Mouse (Mus musculus) stomach, embryonic 14.5 days (tissue): ENCODE results near the gene 1700001J03Rik. TPM values are rescaled to one million over a fixed set of nuclear protein-coding genes. Genes with fewer than 3 reads are reported as not detected.
"Not testable (repeated sequence)": the region's sequence is repeated elsewhere in the genome, so short reads cannot be mapped to it uniquely, and the experiment has no call there.

ENCODE experiments used
- ATAC-seq: fragments of 200-750 bp; cut with Nextera tagmentation; 2 replicates; pipeline ENCODE4 v1.8.0; 2017; ENCODE audit warnings: low read depth, moderate TSS enrichment; ENCODE audit not compliant: insufficient number of reproducible peaks, insufficient read depth, low FRiP score
- H3K27ac ChIP-seq: fragments of 300-500 bp; sonication (generic); 2 replicates; pipeline ENCODE4 v1.5.1; 2014; ENCODE audit warnings: mild to moderate bottlenecking, low read length, moderate library complexity, mixed read lengths
- H3K27me3 ChIP-seq: fragments of 300-500 bp; sonication (generic); 2 replicates; pipeline ENCODE4 v1.6.1; 2014; ENCODE audit warnings: low read length, control low read depth, mixed read lengths; ENCODE audit not compliant: control insufficient read depth, insufficient read depth
- H3K36me3 ChIP-seq: fragments of 300-500 bp; sonication (generic); 2 replicates; pipeline ENCODE4 v1.6.1; 2014; ENCODE audit warnings: mild to moderate bottlenecking, control low read depth, low read length, moderate library complexity, mixed read lengths; ENCODE audit not compliant: control insufficient read depth, insufficient read depth
- H3K4me1 ChIP-seq: fragments of 300-500 bp; sonication (generic); 2 replicates; pipeline ENCODE4 v1.6.1; 2014; ENCODE audit warnings: low read length, control low read depth, mixed read lengths; ENCODE audit not compliant: control insufficient read depth, insufficient read depth
- H3K4me2 ChIP-seq: fragments of 300-500 bp; sonication (generic); replicated peaks from 2 replicates; pipeline ENCODE4 v1.6.1; 2014; ENCODE audit warnings: low read depth, low read length, control low read depth
- H3K4me3 ChIP-seq: fragments of 300-500 bp; sonication (generic); 2 replicates; pipeline ENCODE4 v1.5.1; 2014; ENCODE audit warnings: low read depth, low read length, control low read depth
- H3K9ac ChIP-seq: fragments of 300-500 bp; sonication (generic); replicated peaks from 2 replicates; pipeline ENCODE4 v1.6.1; 2014; ENCODE audit warnings: low read depth, mild to moderate bottlenecking, control low read depth, low read length, moderate library complexity, mixed read lengths
- H3K9me3 ChIP-seq: fragments of 300-500 bp; sonication (generic); 2 replicates; pipeline ENCODE4 v1.6.1; 2016; ENCODE audit warnings: low read depth, low read length, control low read depth; ENCODE audit not compliant: control insufficient read depth
- WGBS: fragments of 180-500 bp; shearing (Covaris S2); extraction: QIAGEN DNeasy Blood & Tissue Kit; methylation state at CpG from one replicate; pipeline ENCODE4 v1.1.7; 2014; 5-methylcytosine and 5-hydroxymethylcytosine counted together
- polyA plus RNA-seq: library from polyadenylated mRNA; unstranded; fragments of >200 nt; fragmentation: Nextera tagmentation; extraction: Ambion mirVana; gene quantifications from 2 replicates; pipeline ENCODE4 v1.2.1, GENCODE M21; 2014

Gene 1700001J03Rik
- polyA plus RNA-seq, 1 experiment from 2014 or later: not detected

DNA sequence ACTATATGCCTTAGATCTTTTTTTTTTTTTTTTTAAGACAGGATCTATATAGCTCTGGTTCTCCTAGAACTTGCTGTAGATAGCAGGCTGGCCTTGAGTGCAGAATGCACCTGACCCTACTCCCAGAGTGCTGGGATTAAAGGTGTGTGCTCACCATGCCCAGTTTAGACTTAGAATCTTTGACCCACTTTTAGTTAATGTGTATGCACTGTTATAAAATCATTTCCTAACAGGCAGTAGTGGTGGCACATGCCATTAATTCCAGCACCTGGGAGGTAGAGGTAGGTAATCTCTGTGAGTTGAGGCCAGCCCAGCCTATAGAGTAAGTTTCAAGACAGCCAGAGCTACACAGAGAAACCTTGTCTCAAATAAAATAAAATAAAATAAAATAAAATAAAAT lies 14.0 kb upstream of the 1700001J03Rik start:
- Histone ChIP-seq H3K27me3 (no peaks in the 10 kb centered on the region), H3K9me3 (no peaks in the 10 kb centered on the region), H3K9ac (no peak overlapping the region), H3K27ac (no peak overlapping the region), H3K4me3 (no peak overlapping the region), H3K4me2 (no peak overlapping the region), H3K36me3 (peaks cover 9% of the 10 kb centered on the region), H3K4me1 (no peaks in the 10 kb centered on the region)
- no peak for ATAC-seq

DNA sequence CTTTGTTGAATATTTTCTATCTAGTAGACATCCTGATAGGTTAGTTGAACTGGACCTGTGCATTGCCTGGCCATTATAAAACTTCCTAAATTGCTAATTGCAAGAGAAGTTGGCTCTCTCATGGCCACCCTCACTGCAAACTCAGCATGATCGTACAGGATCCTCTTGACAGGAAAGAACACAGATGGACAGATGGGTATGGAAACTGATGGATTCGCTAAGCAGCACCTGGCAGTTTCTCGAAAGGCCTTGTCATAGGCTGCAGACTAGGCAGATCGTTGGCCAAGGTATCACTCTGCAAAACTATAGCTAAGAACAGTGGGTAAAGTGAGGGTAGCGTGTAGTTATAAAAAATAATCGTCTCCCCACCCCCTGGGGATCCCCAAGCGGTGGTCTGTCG lies 8.3 kb upstream of the 1700001J03Rik start:
- Histone ChIP-seq H3K27ac (no peak overlapping the region), H3K4me2 (no peak overlapping the region), H3K4me1 (no peaks in the 10 kb centered on the region), H3K4me3 (no peak overlapping the region), H3K9me3 (no peaks in the 10 kb centered on the region), H3K36me3 (no peaks in the 10 kb centered on the region), H3K27me3 (no peaks in the 10 kb centered on the region), H3K9ac (no peak overlapping the region)
- no peak for ATAC-seq
- 88% methylated on average over 8 of the region's 8 CpGs for WGBS

DNA sequence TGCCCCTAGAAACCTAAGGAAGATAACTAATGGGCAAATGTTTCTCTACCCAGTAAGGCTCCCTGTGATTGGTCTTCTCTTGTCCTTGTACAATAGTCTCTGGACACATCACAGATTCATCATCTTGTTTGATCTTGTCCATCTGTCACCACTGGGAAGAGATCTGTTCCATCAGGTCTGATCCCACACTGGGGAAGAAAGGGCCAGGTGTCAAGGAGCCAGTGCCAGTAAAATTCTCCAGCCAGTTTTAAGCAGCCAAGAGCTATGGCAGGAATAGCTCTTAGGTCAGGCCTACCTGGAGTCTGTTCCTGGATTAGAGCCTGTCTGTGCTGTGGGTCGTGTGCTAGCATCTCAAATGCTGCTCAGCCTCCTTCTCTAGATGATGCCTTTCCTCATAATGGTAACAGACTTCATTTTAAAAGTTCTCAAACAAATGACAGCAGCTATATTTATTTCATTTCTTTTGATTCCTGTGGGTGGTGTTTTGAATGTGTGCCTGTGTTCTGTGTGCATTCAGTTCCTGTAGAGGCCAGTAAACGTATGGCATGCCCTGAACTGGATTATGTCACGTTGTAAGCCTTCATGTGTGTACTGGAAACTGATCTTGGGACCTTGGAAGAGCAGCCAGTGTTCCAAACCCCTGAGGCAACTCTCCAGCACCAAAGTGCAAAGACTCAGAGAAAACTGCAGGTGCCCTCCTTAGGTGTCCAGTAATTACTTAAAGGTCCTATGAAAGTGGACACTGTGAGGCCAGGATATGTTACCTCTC lies 5.6 kb upstream of the 1700001J03Rik start:
- Histone ChIP-seq H3K27ac (no peak overlapping the region), H3K9ac (no peak overlapping the region), H3K36me3 (no peaks in the 10 kb centered on the region), H3K27me3 (no peaks in the 10 kb centered on the region), H3K4me3 (no peak overlapping the region), H3K4me2 (no peak overlapping the region), H3K9me3 (no peaks in the 10 kb centered on the region), H3K4me1 (no peaks in the 10 kb centered on the region)
- no peak for ATAC-seq
- 46% methylated on average over 3 of the region's 3 CpGs for WGBS

DNA sequence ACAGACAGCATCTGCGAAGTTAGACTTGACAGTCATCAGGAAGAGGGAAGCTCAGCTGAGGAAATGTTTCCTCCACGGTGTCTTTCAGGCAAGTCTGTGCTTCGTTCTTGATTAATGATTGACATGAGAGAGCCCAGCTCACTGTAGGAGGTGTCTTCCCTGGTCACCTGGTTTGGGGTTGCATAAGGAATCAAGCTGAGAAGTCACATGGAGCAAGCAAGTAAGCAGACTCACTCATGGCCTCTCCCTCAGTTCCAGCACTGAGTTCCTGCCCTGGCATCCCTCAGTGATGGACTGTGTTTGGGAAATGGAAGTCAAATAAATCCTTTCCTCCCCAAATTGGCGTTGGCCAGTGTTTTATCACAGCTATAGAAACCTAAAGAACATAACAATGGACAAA lies 5.0 kb upstream of the 1700001J03Rik start:
- ATAC-seq: no peak
- 62% methylated on average over 4 of the region's 4 CpGs for WGBS
- Histone ChIP-seq H3K4me2 (no peak overlapping the region), H3K27ac (no peak overlapping the region), H3K4me3 (no peak overlapping the region), H3K36me3 (no peaks in the 10 kb centered on the region), H3K4me1 (no peaks in the 10 kb centered on the region), H3K9me3 (no peaks in the 10 kb centered on the region), H3K27me3 (no peaks in the 10 kb centered on the region), H3K9ac (no peak overlapping the region)

DNA sequence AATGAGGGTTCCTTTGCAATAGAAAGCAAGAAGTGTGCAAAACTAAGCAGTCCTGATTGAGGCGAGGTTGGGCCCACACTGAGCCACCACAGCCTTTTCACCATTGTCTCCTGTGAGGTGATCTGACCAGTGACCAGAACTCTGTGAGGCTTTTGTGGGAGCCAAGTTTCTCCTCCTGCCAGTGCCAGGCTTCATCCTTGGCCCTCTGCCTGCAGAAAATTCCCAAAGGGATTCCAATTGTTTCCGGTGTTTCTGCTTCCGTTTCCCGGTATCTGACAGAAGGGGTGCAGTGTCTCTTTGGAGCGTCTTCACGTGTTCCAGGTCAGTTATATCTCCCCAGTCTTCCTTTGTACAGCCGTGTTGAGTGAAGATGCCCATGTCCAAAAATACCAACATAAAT lies 3.6 kb upstream of the 1700001J03Rik start:
- Histone ChIP-seq H3K4me2 (no peak overlapping the region), H3K9me3 (no peaks in the 10 kb centered on the region), H3K4me3 (no peak overlapping the region), H3K27me3 (no peaks in the 10 kb centered on the region), H3K4me1 (no peaks in the 10 kb centered on the region), H3K27ac (no peak overlapping the region), H3K9ac (no peak overlapping the region), H3K36me3 (no peaks in the 10 kb centered on the region)
- ATAC-seq: no peak
- WGBS: 92% methylated on average over 7 of the region's 7 CpGs

DNA sequence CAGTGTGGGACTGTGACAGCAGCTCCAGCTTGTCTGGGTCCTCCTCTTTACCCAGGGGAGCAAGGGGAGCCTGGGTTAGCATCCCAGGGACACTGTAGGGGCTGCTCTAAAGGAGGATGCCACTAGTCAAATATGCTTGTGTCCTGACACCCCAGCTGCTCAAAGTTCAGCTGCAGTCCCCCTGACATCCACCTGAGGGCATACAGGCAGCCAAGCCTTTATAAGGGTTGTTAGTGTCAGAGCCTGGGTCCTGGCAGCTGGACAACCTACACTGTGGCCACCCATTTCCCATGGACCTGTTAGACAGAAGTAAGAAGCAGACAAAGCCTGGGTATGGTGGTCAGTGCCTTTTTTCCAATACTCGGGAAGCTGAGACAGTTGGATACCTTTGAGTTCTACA lies 3.0 kb upstream of the 1700001J03Rik start:
- no peak for ATAC-seq

DNA sequence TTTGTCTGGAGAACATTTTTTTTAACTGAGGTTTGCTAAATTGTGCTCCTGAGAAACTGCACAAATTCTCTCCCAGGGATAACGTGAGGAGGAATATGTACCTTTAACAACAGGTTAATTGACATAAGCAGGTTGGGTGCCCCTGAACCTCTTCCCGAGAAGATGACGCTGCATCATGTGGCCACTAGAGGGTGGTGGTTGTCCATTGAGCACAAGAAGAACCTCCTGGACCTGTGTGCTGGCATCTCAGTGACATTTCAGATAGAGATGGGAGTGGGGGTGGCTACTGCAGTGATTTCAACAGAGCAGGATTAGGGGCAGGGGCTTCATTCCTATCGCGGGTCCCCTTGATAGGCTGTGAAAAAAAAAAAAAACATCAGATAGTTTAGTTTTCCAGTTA lies 2.3 kb upstream of the 1700001J03Rik start:
- not testable (repeated sequence) for H3K9ac ChIP-seq
- WGBS: 21% methylated on average over 5 of the region's 5 CpGs

More for the DNA sequence above, 3.0 kb upstream of the 1700001J03Rik start:
- Histone ChIP-seq H3K36me3 (no peaks in the 10 kb centered on the region), H3K4me2 (no peak overlapping the region), H3K27me3 (no peaks in the 10 kb centered on the region), H3K9me3 (no peaks in the 10 kb centered on the region), H3K4me3 (no peak overlapping the region), H3K27ac (no peak overlapping the region), H3K4me1 (no peaks in the 10 kb centered on the region), H3K9ac (no peak overlapping the region)
- WGBS: 91% methylated on average over 1 of the region's 1 CpGs

DNA sequence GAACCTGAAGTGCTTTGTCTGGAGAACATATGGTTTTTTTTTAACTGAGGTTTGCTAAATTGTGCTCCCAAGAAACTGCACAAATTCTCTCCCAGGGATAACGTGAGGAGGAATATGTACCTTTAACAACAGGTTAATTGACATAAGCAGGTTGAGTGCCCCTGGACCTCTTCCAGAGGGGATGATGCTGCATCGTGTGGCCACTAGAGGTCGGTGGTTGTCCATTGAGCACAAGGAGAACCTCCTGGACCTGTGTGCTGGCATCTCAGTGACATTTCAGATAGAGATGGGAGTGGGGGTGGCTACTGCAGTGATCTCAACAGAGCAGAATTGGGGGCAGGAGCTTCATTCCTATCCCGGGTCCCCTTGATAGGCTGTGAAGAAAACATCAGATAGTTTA lies 12.4 kb downstream of the 1700001J03Rik start:
- not testable (repeated sequence) for H3K27me3 ChIP-seq, H3K4me3 ChIP-seq, H3K4me1 ChIP-seq, H3K9me3 ChIP-seq, H3K36me3 ChIP-seq, ATAC-seq, H3K27ac ChIP-seq, H3K9ac ChIP-seq, H3K4me2 ChIP-seq
- 61% methylated on average over 4 of the region's 4 CpGs for WGBS

More for the DNA sequence above, 2.3 kb upstream of the 1700001J03Rik start:
- not testable (repeated sequence) for H3K4me1 ChIP-seq, ATAC-seq, H3K4me2 ChIP-seq, H3K4me3 ChIP-seq, H3K27me3 ChIP-seq, H3K9me3 ChIP-seq, H3K27ac ChIP-seq, H3K36me3 ChIP-seq

DNA sequence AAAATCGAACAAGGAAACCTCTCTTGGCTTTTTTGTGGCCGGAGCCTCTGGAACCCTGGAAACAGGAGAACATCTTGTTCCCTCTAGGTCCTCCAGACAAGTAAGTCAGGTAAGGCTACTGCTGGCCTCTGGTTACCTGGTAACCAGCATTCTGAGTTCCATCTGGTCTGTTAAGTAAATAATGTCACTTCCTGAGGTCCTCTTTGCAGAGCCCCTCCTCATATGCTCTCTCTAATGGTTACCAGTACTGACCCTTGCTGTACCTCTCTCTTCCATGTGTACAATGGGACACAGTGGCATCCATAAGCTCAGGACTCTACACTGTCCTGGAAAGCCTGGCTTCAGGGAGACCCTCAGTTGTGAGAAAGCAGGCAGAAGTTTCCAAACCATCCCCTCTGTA lies 14.5 kb downstream of the 1700001J03Rik start, which contains the start of gene Gm6309:
Gene Gm6309 (minus strand): TSS at position 101 of the 400 bp plus-strand sequence.
- ATAC-seq, H3K36me3 ChIP-seq, H3K4me3 ChIP-seq, H3K9ac ChIP-seq, H3K27ac ChIP-seq, H3K4me1 ChIP-seq, H3K9me3 ChIP-seq, H3K4me2 ChIP-seq, H3K27me3 ChIP-seq: not testable (repeated sequence)
- 83% methylated on average over 2 of the region's 2 CpGs for WGBS
